Mouse (Mus musculus) intestine, embryonic 16.5 days (tissue): ENCODE data around the gene Reln. TPM values are rescaled to one million over a fixed set of nuclear protein-coding genes. Genes with fewer than 3 reads are reported as not detected.

ENCODE experiments used
- ATAC-seq: fragments of 200-750 bp; cut with Nextera tagmentation; 2 replicates; pipeline ENCODE4 v1.8.0; 2017; ENCODE audit warnings: moderate TSS enrichment, moderate library complexity
- H3K27ac ChIP-seq: fragments of 300-500 bp; sonication (generic); 2 replicates; pipeline ENCODE4 v1.5.1; 2014; ENCODE audit warnings: mild to moderate bottlenecking, low read length
- H3K27me3 ChIP-seq: fragments of 300-500 bp; sonication (generic); replicated peaks from 2 replicates; pipeline ENCODE4 v1.6.1; 2014; ENCODE audit warnings: low read length, control low read depth, mixed read lengths; ENCODE audit not compliant: control insufficient read depth, insufficient read depth
- H3K36me3 ChIP-seq: fragments of 300-500 bp; sonication (generic); 2 replicates; pipeline ENCODE4 v1.6.1; 2014; ENCODE audit warnings: low read length, control low read depth; ENCODE audit not compliant: control insufficient read depth, insufficient read depth
- H3K4me1 ChIP-seq: fragments of 300-500 bp; sonication (generic); 2 replicates; pipeline ENCODE4 v1.6.1; 2014; ENCODE audit warnings: low read length, control low read depth, mixed read lengths; ENCODE audit not compliant: control insufficient read depth, insufficient read depth
- H3K4me2 ChIP-seq: fragments of 300-500 bp; sonication (generic); 2 replicates; pipeline ENCODE4 v1.6.1; 2014; ENCODE audit warnings: low read depth, low read length, control low read depth
- H3K4me3 ChIP-seq: fragments of 300-500 bp; sonication (generic); 2 replicates; pipeline ENCODE4 v1.5.1; 2014; ENCODE audit warnings: mild to moderate bottlenecking, low read length
- H3K9ac ChIP-seq: fragments of 300-500 bp; sonication (generic); 2 replicates; pipeline ENCODE4 v1.6.1; 2014; ENCODE audit warnings: low read depth, low read length
- H3K9me3 ChIP-seq: fragments of 300-500 bp; sonication (generic); 2 replicates; pipeline ENCODE4 v1.6.1; 2016; ENCODE audit warnings: low read length, control low read depth; ENCODE audit not compliant: control insufficient read depth
- WGBS: fragments of 180-500 bp; shearing (Covaris S2); extraction: QIAGEN DNeasy Blood & Tissue Kit; methylation state at CpG from one replicate; pipeline ENCODE4 v1.1.7; 2014; 5-methylcytosine and 5-hydroxymethylcytosine counted together
- polyA plus RNA-seq: library from polyadenylated mRNA; unstranded; fragments of >200 nt; fragmentation: Nextera tagmentation; extraction: Ambion mirVana; gene quantifications from 2 replicates; pipeline ENCODE4 v1.2.1, GENCODE M21; 2015

Gene Reln
- polyA plus RNA-seq, 1 experiment from 2014 or later: 2.0 TPM

DNA sequence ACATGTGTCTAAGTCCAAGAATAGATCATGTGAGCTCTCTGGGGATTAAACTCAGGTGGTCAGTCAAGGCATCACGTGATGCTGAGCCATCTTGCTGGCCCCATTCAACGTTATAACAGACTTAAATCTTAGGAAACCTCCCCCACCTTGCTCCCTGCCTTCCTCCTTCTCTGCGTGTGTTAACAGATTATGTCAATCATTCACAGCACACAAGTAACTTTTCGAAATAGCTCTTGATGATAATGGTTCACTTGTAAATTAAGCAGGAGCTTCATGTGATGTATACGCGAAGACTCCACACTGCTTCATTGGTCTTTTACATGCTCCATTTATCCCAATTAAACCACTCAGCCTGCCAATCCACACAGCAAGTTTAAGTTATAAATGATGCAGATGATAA, 271.9 kb downstream of the Reln start:
- WGBS: 81% methylated on average over 6 of the region's 6 CpGs
- H3K36me3 ChIP-seq: no peaks in the 10 kb centered on the region
- ATAC-seq: no peak
- H3K4me3 ChIP-seq: no peak overlapping the region
- H3K4me1 ChIP-seq: no peaks in the 10 kb centered on the region
- no peak overlapping the region for H3K27ac ChIP-seq
- H3K9me3 ChIP-seq: no peaks in the 10 kb centered on the region
- no peak overlapping the region for H3K9ac ChIP-seq
- no peaks in the 10 kb centered on the region for H3K27me3 ChIP-seq
- H3K4me2 ChIP-seq: no peak overlapping the region

DNA sequence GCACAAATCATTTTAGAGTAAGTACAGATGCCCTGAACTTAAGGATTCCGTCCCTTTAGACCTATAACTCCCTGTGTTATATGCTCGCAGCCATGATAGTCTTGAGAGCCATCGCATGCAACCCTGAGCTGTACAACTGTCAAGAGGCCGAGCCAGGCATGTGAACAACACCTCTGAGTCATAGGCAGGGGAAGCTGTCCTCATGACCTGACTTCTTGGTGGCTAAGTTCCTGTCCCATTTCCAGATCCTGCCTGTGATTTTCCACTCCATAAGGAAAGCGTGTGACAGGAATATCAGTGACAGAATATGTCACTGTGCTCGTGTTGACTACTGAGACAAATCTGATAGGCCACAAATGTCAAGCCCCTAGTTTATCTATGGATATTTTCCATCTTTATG, 285.3 kb downstream of the Reln start:
- H3K9ac ChIP-seq: no peak overlapping the region
- H3K4me1 ChIP-seq: no peaks in the 10 kb centered on the region
- no peaks in the 10 kb centered on the region for H3K9me3 ChIP-seq
- H3K4me2 ChIP-seq: no peak overlapping the region
- WGBS: 85% methylated on average over 6 of the region's 6 CpGs
- H3K36me3 ChIP-seq: no peaks in the 10 kb centered on the region
- H3K27ac ChIP-seq: no peak overlapping the region
- no peak overlapping the region for H3K4me3 ChIP-seq
- ATAC-seq: no peak
- no peaks in the 10 kb centered on the region for H3K27me3 ChIP-seq

- no peak for ATAC-seq
- H3K9ac ChIP-seq: no peak overlapping the region
- H3K27ac ChIP-seq: no peak overlapping the region
- H3K4me2 ChIP-seq: no peak overlapping the region
- no peak overlapping the region for H3K4me3 ChIP-seq
- WGBS: 85% methylated on average over 6 of the region's 6 CpGs
- H3K4me1 ChIP-seq: no peaks in the 10 kb centered on the region
- no peaks in the 10 kb centered on the region for H3K36me3 ChIP-seq
- H3K9me3 ChIP-seq: no peaks in the 10 kb centered on the region
- H3K27me3 ChIP-seq: no peaks in the 10 kb centered on the region
Measured at GRCm38 (mm10) chr5:22041825-22042224, 302.7 kb downstream of the Reln start.

GRCm38 (mm10) chr5:22039375-22040149, 304.9 kb downstream of the Reln start:
- no peak overlapping the region for H3K4me2 ChIP-seq
- no peak for ATAC-seq
- H3K27ac ChIP-seq: no peak overlapping the region
- H3K9ac ChIP-seq: no peak overlapping the region
- H3K36me3 ChIP-seq: no peaks in the 10 kb centered on the region
- no peaks in the 10 kb centered on the region for H3K9me3 ChIP-seq
- 81% methylated on average over 12 of the region's 12 CpGs for WGBS
- H3K27me3 ChIP-seq: no peaks in the 10 kb centered on the region
- H3K4me1 ChIP-seq: no peaks in the 10 kb centered on the region
- H3K4me3 ChIP-seq: no peak overlapping the region

DNA sequence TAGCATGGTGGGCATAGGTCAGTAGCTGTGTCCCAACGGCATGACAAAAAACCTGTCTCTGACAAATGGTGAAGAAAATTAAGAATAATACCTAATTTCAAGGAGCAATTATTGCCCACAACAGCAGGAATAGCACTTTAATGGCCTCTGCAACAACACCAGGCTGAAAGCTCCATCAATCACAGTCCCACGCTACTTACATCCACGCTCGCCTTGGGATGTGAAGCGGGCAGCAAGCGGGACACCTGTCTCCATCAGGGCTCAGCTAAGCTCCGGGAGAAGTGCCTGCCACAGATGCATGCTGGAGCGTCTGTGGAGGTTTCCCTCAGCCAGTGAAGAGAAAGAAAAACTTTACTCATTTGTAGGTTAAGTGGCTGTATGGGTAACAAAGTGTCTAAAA, 309.3 kb downstream of the Reln start:
- no peaks in the 10 kb centered on the region for H3K4me1 ChIP-seq
- no peaks in the 10 kb centered on the region for H3K9me3 ChIP-seq
- 62% methylated on average over 8 of the region's 8 CpGs for WGBS
- no peak overlapping the region for H3K9ac ChIP-seq
- no peak overlapping the region for H3K4me3 ChIP-seq
- no peaks in the 10 kb centered on the region for H3K36me3 ChIP-seq
- H3K27me3 ChIP-seq: no peaks in the 10 kb centered on the region
- H3K27ac ChIP-seq: no peak overlapping the region
- no peak for ATAC-seq
- no peak overlapping the region for H3K4me2 ChIP-seq

- no peak for ATAC-seq
Measured at GRCm38 (mm10) chr5:22033039-22033438, 311.5 kb downstream of the Reln start.

GRCm38 (mm10) chr5:22031653-22032052, 312.8 kb downstream of the Reln start:
- Histone ChIP-seq H3K36me3 (no peaks in the 10 kb centered on the region), H3K27me3 (no peaks in the 10 kb centered on the region), H3K9me3 (no peaks in the 10 kb centered on the region), H3K4me1 (no peaks in the 10 kb centered on the region), H3K27ac (no peak overlapping the region), H3K4me2 (no peak overlapping the region), H3K9ac (no peak overlapping the region), H3K4me3 (no peak overlapping the region)
- no peak for ATAC-seq
- WGBS: 65% methylated on average over 7 of the region's 7 CpGs

More at GRCm38 (mm10) chr5:22033039-22033438, 311.5 kb downstream of the Reln start:
- H3K9ac ChIP-seq: no peak overlapping the region
- H3K4me2 ChIP-seq: no peak overlapping the region
- no peak overlapping the region for H3K4me3 ChIP-seq
- no peaks in the 10 kb centered on the region for H3K9me3 ChIP-seq
- no peaks in the 10 kb centered on the region for H3K4me1 ChIP-seq
- no peaks in the 10 kb centered on the region for H3K27me3 ChIP-seq
- H3K27ac ChIP-seq: no peak overlapping the region
- WGBS: 86% methylated on average over 8 of the region's 8 CpGs
- no peaks in the 10 kb centered on the region for H3K36me3 ChIP-seq

DNA sequence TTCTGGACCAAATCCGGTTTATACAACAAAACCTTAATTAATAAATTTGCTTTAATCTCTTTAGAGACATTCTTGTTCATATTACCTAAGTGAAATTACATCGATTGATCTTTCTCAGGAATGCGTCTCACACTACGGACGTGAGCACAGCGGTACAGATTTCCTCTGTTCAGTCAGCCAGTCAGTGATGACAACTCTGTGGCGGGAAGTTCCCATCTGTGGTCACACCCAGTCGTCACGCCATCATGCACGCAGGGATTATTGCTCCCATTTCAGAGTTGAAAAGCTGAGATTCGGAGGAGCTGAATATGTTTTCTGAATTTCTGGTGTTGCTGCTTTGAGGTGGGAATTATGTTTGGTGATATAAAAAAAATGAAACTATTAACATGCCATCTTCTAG, 316.1 kb downstream of the Reln start:
- Histone ChIP-seq H3K27ac (no peak overlapping the region), H3K9ac (no peak overlapping the region), H3K4me3 (no peak overlapping the region), H3K4me2 (no peak overlapping the region), H3K36me3 (no peaks in the 10 kb centered on the region), H3K27me3 (no peaks in the 10 kb centered on the region), H3K9me3 (no peaks in the 10 kb centered on the region), H3K4me1 (no peaks in the 10 kb centered on the region)
- ATAC-seq: no peak
- 85% methylated on average over 11 of the region's 11 CpGs for WGBS

DNA sequence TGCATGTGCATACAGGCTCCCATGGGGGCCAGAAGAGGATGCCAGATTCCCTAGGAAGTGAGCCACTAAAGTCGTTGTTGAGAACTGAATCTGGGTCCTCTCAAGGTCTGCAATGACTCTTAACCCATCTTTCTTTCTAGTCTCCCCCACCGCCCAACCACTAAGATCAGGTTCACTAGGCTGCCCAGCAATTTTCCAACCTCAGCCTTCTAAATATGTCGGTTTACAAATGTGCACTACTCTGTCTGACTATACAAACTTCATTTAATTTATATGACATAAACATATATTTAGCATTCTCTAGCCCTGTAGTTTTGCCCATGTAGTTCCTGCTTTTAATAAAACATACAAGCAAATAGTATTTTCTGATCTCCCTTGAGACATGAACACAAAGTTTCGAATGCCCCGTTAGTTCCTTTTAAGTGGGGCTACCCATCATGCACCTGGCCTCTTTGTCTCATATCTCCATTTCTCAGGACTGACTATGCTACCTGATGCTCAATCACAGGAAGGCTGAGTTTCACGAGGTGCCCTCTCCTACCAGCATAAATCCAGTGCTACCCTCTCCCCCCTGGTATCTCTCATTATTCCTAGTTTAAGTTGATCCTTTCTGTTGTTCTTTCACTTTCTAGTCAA, 317.1 kb downstream of the Reln start:
- Histone ChIP-seq H3K36me3 (no peaks in the 10 kb centered on the region), H3K27me3 (no peaks in the 10 kb centered on the region), H3K4me2 (no peak overlapping the region), H3K9me3 (no peaks in the 10 kb centered on the region), H3K9ac (no peak overlapping the region), H3K4me1 (no peaks in the 10 kb centered on the region), H3K27ac (no peak overlapping the region), H3K4me3 (no peak overlapping the region)
- WGBS: 82% methylated on average over 6 of the region's 6 CpGs
- no peak for ATAC-seq
